Mouse (Mus musculus) kidney, embryonic 14.5 days (tissue): ENCODE data around the gene Ptprd. TPM values are rescaled to one million over a fixed set of nuclear protein-coding genes. Genes with fewer than 3 reads are reported as not detected.

ENCODE experiments used
- ATAC-seq: fragments of 200-750 bp; cut with Nextera tagmentation; 2 replicates; pipeline ENCODE4 v1.8.0; 2017; ENCODE audit warnings: moderate number of reproducible peaks, mild to moderate bottlenecking, moderate TSS enrichment, moderate library complexity; ENCODE audit not compliant: low FRiP score, low TSS enrichment
- H3K27ac ChIP-seq: fragments of 300-500 bp; sonication (generic); 2 replicates; pipeline ENCODE4 v1.5.1; 2014; ENCODE audit warnings: low read depth, mild to moderate bottlenecking, low read length, moderate library complexity, mixed read lengths
- H3K27me3 ChIP-seq: fragments of 300-500 bp; sonication (generic); 2 replicates; pipeline ENCODE4 v1.6.1; 2014; ENCODE audit warnings: mild to moderate bottlenecking, low read length; ENCODE audit not compliant: control insufficient read depth, insufficient read depth
- H3K36me3 ChIP-seq: fragments of 300-500 bp; sonication (generic); 2 replicates; pipeline ENCODE4 v1.6.1; 2014; ENCODE audit warnings: low read length, mixed read lengths; ENCODE audit not compliant: control insufficient read depth, insufficient read depth
- H3K4me1 ChIP-seq: fragments of 300-500 bp; sonication (generic); 2 replicates; pipeline ENCODE4 v1.6.1; 2014; ENCODE audit warnings: low read length, mixed read lengths; ENCODE audit not compliant: control insufficient read depth, insufficient read depth
- H3K4me2 ChIP-seq: fragments of 300-500 bp; sonication (generic); replicated peaks from 2 replicates; pipeline ENCODE4 v1.6.1; 2014; ENCODE audit warnings: low read depth, mild to moderate bottlenecking, low read length
- H3K4me3 ChIP-seq: fragments of 300-500 bp; sonication (generic); 2 replicates; pipeline ENCODE4 v1.5.1; 2014; ENCODE audit warnings: mild to moderate bottlenecking, low read length
- H3K9ac ChIP-seq: fragments of 300-500 bp; sonication (generic); 2 replicates; pipeline ENCODE4 v1.6.1; 2014; ENCODE audit warnings: low read depth, mild to moderate bottlenecking, low read length, moderate library complexity
- H3K9me3 ChIP-seq: fragments of 300-500 bp; sonication (generic); 2 replicates; pipeline ENCODE4 v1.6.1; 2016; ENCODE audit warnings: low read length; ENCODE audit not compliant: control insufficient read depth
- WGBS: fragments of 180-500 bp; shearing (Covaris S2); extraction: QIAGEN DNeasy Blood & Tissue Kit; methylation state at CpG from one replicate; pipeline ENCODE4 v1.1.7; 2014; 5-methylcytosine and 5-hydroxymethylcytosine counted together
- polyA plus RNA-seq: library from polyadenylated mRNA; unstranded; fragments of >200 nt; fragmentation: Nextera tagmentation; extraction: Ambion mirVana; gene quantifications from 2 replicates; pipeline ENCODE4 v1.2.1, GENCODE M21; 2014

Gene Ptprd
- polyA plus RNA-seq, 1 experiment from 2014 or later: 34.8 TPM

- ATAC-seq: no peak
- Histone ChIP-seq H3K4me3 (no peak overlapping the region), H3K9me3 (no peaks in the 10 kb centered on the region), H3K4me1 (no peaks in the 10 kb centered on the region), H3K36me3 (no peaks in the 10 kb centered on the region), H3K27ac (no peak overlapping the region), H3K27me3 (no peaks in the 10 kb centered on the region), H3K4me2 (no peak overlapping the region), H3K9ac (no peak overlapping the region)
- 75% methylated on average over 3 of the region's 3 CpGs for WGBS
Observed at GRCm38 (mm10) chr4:78160451-78160850, 51.3 kb downstream of the Ptprd start.

GRCm38 (mm10) chr4:78150561-78150960 lies 61.2 kb downstream of the Ptprd start:
- H3K27me3 ChIP-seq: no peaks in the 10 kb centered on the region
- H3K9me3 ChIP-seq: no peaks in the 10 kb centered on the region
- no peaks in the 10 kb centered on the region for H3K36me3 ChIP-seq
- H3K27ac ChIP-seq: no peak overlapping the region
- H3K4me2 ChIP-seq: no peak overlapping the region
- H3K9ac ChIP-seq: no peak overlapping the region
- WGBS: 32% methylated on average over 1 of the region's 1 CpGs
- H3K4me3 ChIP-seq: no peak overlapping the region
- H3K4me1 ChIP-seq: no peaks in the 10 kb centered on the region
- no peak for ATAC-seq

GRCm38 (mm10) chr4:78142767-78143148 lies 69.0 kb downstream of the Ptprd start:
- no peaks in the 10 kb centered on the region for H3K4me1 ChIP-seq
- no peak overlapping the region for H3K4me3 ChIP-seq
- H3K27ac ChIP-seq: no peak overlapping the region
- H3K4me2 ChIP-seq: no peak overlapping the region
- no peak for ATAC-seq
- H3K9ac ChIP-seq: no peak overlapping the region
- H3K9me3 ChIP-seq: no peaks in the 10 kb centered on the region
- H3K27me3 ChIP-seq: no peaks in the 10 kb centered on the region
- H3K36me3 ChIP-seq: no peaks in the 10 kb centered on the region
- 81% methylated on average over 1 of the region's 1 CpGs for WGBS

DNA sequence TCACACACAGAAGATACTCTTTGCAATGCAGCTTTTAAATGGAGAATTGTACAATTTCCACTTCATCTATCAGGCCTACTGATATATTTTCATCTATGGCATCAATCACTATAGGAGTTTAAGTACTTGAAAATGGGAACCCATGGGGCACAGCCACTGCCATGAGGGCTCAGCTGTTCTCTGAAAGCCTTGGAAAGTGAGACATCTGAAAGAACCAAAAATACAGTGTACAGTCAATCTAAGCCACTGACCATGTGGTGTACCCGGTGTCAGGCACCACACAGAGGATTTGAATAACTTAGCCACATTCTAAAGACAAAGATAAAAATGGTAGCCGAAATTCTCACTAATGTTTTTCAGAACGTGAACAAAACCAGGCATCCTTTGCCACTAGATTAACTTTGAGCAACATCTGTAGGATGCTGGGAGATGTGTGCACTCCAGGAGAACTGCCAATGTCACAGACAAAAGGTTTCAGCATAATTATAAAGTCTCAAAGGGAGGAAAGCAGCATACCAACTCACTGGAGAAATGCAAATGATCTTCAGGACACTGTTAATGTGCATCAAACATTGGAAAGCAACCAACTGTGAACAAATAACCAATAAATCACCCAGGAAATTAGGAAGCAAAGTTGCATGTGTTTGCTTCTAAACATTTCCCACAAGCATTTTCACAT lies 69.5 kb downstream of the Ptprd start:
- no peak overlapping the region for H3K27ac ChIP-seq
- no peak overlapping the region for H3K9ac ChIP-seq
- 85% methylated on average over 3 of the region's 3 CpGs for WGBS
- H3K27me3 ChIP-seq: no peaks in the 10 kb centered on the region
- H3K9me3 ChIP-seq: no peaks in the 10 kb centered on the region
- H3K4me3 ChIP-seq: no peak overlapping the region
- ATAC-seq: no peak
- H3K4me1 ChIP-seq: no peaks in the 10 kb centered on the region
- H3K36me3 ChIP-seq: no peaks in the 10 kb centered on the region
- H3K4me2 ChIP-seq: no peak overlapping the region

GRCm38 (mm10) chr4:78110898-78111297 lies 100.9 kb downstream of the Ptprd start:
- no peak overlapping the region for H3K27ac ChIP-seq
- no peak overlapping the region for H3K9ac ChIP-seq
- H3K4me2 ChIP-seq: no peak overlapping the region
- peak; percentile 35; the same call in 1 of the 2 replicates for ATAC-seq
- whole genome bisulfite sequencing: 12% methylated on average over 3 of the region's 3 CpGs
- H3K36me3 ChIP-seq: no peaks in the 10 kb centered on the region
- H3K9me3 ChIP-seq: no peaks in the 10 kb centered on the region
- no peak overlapping the region for H3K4me3 ChIP-seq
- H3K27me3 ChIP-seq: no peaks in the 10 kb centered on the region
- H3K4me1 ChIP-seq: no peaks in the 10 kb centered on the region

DNA sequence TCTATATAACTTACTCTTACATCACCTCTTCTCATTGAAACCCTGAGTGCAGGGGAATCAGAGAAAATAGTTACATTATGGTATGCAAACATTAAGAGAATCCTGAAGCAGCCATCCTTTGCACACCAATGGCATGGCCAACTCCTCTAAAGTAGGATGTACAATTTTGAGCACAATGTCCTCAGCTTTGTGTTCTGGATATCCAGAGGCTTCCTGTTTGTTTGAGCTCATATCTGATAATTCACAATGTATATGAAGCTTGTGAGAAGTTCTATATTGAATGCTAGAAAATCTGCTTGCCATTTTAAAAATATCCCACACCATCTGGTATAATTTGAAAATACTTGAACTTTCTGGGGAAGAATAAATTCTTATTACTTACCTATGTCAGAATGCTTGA lies 114.2 kb downstream of the Ptprd start:
- H3K9me3 ChIP-seq: no peaks in the 10 kb centered on the region
- H3K4me3 ChIP-seq: no peak overlapping the region
- H3K36me3 ChIP-seq: no peaks in the 10 kb centered on the region
- no peak overlapping the region for H3K27ac ChIP-seq
- no peaks in the 10 kb centered on the region for H3K27me3 ChIP-seq
- no peak for ATAC-seq
- H3K4me2 ChIP-seq: no peak overlapping the region
- H3K9ac ChIP-seq: no peak overlapping the region
- no peaks in the 10 kb centered on the region for H3K4me1 ChIP-seq

GRCm38 (mm10) chr4:78082744-78083143 lies 129.0 kb downstream of the Ptprd start:
- no peak overlapping the region for H3K9ac ChIP-seq
- no peak overlapping the region for H3K27ac ChIP-seq
- ATAC-seq: no peak
- H3K4me1 ChIP-seq: no peaks in the 10 kb centered on the region
- no peaks in the 10 kb centered on the region for H3K27me3 ChIP-seq
- no peaks in the 10 kb centered on the region for H3K9me3 ChIP-seq
- H3K4me2 ChIP-seq: no peak overlapping the region
- no peak overlapping the region for H3K4me3 ChIP-seq
- no peaks in the 10 kb centered on the region for H3K36me3 ChIP-seq

- H3K4me2 ChIP-seq: no peak overlapping the region
- no peaks in the 10 kb centered on the region for H3K4me1 ChIP-seq
- no peak overlapping the region for H3K27ac ChIP-seq
- H3K36me3 ChIP-seq: no peaks in the 10 kb centered on the region
- ATAC-seq: no peak
- no peak overlapping the region for H3K4me3 ChIP-seq
- no peak overlapping the region for H3K9ac ChIP-seq
- no peaks in the 10 kb centered on the region for H3K27me3 ChIP-seq
- no peaks in the 10 kb centered on the region for H3K9me3 ChIP-seq
Observed at GRCm38 (mm10) chr4:78077499-78077898, 134.3 kb downstream of the Ptprd start.

DNA sequence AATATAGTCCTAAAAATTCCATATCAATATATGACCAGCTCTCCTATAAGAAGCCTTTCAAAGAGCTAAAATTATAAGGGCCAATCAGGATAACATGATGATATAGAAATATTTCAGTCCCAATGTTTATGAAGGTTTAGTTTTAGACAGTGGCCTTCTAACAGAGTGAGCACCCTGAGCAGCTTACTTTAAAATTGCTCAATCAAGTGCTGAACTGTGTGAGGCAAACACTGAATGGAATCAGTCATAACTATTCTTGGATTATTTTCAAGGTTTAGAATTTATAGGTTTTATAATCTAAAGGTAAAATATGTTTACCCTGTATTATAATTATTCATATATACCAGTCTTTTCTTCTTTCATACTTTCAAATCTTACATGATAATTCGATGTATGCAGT lies 134.7 kb downstream of the Ptprd start:
- H3K27me3 ChIP-seq: no peaks in the 10 kb centered on the region
- no peak for ATAC-seq
- WGBS: 82% methylated on average over 1 of the region's 1 CpGs
- H3K4me3 ChIP-seq: no peak overlapping the region
- H3K4me2 ChIP-seq: no peak overlapping the region
- no peaks in the 10 kb centered on the region for H3K4me1 ChIP-seq
- H3K27ac ChIP-seq: no peak overlapping the region
- no peaks in the 10 kb centered on the region for H3K36me3 ChIP-seq
- H3K9ac ChIP-seq: no peak overlapping the region
- no peaks in the 10 kb centered on the region for H3K9me3 ChIP-seq
